Mouse (Mus musculus) retina, postnatal 1 day (tissue): ENCODE data around the gene Psmd4.
A peak's percentile ranks its signal among the peaks of the same experiment; 100 is the strongest.
"Not testable (repeated sequence)": the region's sequence is repeated elsewhere in the genome, so short reads cannot be mapped to it uniquely, and the experiment has no call there.

Experiments used
- DNase-seq: peaks from one replicate; pipeline ENCODE4 v3.0.0-alpha.2; 2012

Gene Psmd4

DNA sequence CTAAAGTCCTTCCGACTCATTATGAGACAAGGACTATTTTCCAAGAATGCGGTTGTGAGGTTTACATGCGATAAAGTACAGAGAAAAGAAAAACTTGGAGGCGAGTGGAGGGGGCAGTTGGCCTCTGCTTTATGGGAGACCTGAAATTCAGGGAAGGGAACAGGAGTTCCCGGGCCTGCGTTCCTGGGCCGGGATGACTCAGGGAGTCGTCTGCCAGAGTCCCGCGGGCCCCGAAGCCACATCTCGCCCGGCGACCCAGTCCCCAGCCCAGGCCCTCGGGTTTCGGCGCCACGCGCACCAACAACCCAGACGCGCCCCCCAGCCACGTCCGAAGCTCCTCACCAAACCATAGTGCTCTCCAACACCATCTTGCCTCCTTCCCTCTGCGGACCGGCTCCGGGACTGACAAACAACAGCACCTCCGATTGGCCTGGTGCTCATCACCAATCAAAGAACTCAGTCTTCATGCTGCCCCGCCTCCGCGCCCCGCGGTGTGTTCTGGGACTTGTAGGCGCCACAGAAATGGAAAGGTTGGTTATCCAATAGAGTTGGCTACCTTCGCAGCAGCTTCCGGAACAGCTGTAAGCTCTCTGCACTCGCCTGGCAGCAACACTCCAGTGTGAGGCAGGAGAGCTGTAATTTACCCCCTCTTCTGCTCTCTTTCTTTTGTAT is at the start of gene Psmd4:
TSS of gene Psmd4 (minus strand) at position 449 of the 672 bp plus-strand sequence.
- peak; percentile 98 for DNase-seq

DNA sequence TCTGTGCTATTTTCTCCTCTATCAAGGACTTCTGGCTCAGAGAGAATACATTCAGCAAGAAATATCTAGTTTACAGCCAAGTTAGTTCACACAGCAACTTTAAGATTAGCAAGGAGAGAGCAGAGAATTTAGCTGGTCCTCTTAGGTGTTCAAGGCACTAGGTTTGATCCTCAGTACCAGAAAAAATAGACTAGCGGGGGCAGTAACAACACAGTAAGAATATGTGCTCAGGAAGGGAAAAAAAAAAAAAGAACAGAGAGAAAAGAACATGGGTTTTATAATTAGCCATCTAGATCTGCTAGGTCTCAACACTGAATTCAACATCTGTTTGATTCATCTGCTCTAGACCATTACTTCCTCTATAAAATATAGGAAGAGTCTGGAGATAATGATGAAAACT is 45.7 kb upstream of the Psmd4 start:
- no peak for DNase-seq

DNA sequence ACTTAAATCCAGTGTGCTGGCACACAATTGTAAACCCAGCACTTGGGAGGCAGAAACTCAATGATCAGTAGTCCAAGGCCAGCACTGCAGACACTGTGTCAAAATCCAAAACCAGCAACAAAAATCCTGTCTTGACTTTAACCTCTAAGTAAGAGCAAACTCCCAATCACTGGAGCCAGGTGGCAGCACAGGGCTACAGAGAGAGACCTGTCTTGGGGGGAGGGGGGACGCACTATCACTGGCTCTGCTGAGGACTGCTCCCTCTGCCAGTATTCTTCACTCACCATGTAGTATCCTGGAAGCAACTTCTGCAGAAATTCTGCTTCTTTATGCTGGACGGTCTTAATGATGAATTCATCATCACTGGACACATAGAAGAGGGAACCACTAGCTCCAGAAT is 29.2 kb upstream of the Psmd4 start:
- DNase-seq: no peak

DNA sequence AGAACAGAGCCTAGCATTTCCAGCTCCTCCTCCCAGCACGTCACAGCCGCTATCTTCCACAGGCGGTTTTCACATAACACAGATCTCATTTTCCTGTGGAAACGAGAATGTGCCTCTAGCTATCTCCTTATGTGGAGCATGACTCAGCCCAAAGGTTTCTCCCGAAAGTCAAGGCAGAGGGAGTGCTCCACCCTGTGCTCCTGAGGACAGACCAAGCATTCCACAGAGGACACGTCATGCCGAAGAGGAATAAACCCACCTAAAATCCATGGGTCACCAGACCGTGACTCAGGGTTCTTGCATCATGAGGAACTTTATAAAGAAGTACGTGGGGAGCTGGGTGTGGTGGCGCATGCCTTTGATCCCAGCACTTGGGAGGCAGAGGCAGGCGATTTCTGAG is 24.2 kb upstream of the Psmd4 start:
- no peak for DNase-seq

DNA sequence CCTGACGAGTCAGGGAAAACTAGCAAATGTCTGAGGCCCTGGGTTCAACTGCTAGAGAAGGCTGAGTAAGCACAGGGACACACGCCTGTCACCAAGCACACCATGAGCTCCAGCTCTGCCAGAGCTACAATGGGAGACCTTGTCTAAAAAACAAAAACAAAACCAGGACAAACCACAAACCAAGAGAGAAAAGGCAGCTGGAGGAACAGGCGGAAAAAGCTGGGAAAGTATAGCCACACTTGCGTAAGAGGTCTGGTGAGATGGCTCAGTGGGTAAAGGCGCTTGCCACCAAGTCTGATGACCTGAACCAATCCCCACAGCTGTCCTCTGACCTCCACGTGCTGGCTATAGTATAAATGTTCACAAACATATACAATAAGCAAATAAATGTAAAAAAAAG is 23.7 kb upstream of the Psmd4 start:
- no peak for DNase-seq

DNA sequence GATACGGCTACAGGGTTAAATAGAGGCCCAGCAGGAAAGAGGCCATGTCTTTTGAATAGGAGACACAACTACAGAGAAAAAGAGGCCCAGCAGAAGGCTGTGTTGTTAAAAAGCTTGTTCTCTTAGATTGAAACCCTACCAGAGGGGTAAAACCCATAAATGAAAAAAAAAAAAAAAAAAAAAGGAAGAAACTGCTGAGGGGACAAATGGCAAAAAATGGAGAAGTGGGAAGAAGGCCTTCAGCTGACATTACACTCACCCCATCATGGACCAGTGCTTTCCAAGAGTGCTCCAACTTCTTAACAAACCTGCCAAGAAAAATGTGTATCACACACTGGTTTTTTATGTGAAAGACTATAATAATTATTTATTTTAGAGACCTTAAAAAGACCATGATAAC is 23.1 kb upstream of the Psmd4 start:
- DNase-seq: no peak

DNA sequence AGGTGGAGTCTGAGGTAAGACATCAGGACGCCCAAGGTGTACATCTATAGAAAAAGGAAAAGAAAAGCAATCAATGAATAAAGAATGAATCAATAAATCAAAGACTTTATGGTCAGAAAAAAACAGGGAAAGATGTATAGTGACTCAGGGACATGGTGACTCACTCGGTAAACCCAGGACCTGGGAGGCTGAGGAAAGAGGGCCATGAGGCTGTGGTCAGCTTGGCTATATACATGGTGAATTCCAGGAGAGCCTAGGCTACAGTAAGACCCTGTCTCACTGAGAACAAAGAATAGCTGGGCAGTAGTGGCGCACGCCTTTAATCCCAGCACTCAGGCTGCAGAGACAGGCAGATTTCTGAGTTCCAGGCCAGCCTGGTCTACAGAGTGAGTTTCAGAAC is 21.3 kb upstream of the Psmd4 start:
- no peak for DNase-seq

DNA sequence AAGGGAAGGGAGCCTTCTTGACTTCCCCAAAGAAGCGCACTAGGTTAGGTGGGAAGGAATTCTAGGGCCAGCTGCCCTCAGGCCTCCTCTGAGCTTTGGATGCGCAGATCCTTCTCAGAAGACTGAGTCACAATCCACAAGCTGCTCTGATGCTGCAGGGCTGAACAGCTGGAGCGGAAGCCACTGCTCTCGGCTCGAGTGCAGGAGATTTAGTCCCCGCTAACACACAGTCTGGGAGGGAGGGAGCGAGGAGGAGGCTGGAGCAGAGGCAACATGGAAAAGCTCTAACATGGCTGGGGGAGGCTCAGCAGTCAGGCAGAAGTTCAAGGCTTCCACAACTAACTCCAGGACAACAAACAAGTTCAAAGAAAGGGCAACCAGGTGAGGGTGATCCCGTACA is 15.7 kb upstream of the Psmd4 start:
- DNase-seq: peak; percentile 17

DNA sequence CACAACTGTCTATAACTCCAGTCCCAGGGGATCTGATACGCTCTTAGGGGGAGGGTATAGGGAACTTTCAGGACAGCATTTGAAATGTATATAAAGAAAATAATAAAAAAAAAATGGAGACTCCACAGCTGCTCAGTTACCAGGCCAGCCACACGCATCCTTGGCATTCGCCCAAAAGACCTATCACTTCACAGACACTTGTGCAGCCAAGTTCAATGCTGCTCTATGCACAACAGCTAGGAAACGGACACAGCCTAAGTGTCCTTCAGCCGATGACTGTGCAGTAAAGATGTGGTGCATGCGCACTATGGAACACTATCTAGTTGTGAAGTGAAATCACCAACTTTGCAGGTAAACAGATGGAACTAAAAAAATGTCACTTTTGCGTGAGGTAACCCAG is 13.9 kb upstream of the Psmd4 start:
- DNase-seq: no peak

DNA sequence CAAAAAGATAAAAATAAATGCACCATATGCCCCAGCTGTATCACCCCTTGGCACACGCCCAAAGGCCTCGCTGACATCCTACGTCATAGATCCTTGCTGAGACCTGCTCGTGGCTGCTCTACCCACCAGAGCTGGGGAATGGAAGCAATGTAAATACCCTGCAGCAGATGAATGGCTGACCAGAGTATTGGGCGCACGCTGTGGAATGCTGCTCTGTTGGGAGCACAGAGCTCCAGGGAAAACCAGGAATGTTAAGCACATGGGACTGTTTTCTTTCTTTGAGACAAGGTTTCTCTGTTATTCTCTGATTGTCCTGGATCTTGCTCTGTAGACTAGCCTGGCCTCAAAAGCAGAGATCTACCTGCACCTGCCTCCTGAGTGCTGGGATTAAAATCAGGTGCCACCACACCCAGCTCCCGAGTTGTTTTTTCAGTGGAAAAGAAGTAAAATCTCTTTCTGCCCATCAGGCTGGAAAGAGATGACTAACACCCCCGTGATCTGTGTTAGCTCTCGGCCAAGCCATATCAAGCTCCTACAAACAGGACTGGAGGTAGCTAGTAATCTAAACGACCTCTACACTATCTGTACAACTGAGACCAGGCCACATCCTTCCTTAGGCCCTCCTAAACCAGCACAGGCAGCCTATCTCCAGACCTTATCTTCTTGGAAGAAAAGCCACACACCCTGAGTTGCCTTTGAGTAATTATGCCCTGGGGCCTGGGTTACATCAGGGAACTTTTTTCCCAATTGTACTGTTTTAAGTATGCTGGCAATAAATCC is 12.3 kb upstream of the Psmd4 start:
- no peak for DNase-seq

DNA sequence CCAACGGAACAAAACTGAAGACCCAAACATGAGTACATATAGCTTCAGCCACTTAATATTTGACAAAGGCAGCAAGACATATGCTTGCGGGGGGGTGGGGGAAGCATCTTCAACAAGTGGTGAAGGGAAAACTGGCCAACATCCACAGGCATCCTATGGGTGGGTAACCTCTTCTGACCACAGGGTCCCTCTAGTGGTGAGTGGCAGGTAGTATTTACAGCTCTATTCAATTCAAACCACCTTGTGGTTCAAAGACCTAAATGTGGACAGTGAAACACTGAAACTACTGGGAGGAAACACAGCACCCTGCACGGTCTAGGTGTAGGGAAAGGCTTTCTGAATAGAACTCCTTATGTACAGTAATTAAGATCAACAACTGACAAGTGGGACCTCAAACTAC is 11.3 kb upstream of the Psmd4 start:
- peak; percentile 81 for DNase-seq

DNA sequence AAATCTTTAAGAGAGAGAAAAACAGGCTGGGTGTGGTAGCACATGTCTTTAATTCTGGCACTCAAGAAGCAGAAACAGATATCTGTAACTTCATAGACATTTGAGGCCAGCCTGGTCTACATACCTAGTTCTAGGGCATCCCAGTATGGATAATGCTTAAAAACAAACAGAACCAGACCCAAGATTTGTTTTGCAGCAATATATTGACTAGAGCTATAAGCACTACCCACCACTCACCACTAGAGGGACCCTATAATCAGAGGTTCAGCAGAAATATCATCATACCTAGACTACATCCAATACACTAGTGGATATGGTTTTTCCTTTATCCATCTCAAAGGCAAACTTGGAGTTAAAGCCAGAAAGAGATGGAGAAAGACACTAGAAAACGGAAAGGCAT is 10.5 kb upstream of the Psmd4 start:
- DNase-seq: peak; percentile 70

DNA sequence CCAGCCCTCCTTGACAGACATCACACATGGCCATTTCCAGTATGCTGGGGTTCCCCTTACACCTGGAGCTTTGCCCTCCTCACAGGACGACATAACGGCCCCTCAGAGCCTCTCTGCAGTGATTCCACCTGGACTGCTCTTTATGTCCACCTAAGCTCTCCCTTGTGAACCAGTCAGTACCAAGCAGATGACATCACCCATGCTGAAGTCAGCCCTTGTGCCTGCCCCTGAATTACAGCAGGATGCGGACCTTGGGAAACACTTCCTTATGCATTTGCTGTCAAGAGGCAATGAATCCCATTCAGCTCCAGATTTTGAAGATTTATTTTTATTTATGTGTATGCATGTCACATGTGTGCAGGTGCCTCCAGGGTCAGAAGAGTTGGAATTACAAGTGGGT is 5.5 kb upstream of the Psmd4 start:
- DNase-seq: no peak

DNA sequence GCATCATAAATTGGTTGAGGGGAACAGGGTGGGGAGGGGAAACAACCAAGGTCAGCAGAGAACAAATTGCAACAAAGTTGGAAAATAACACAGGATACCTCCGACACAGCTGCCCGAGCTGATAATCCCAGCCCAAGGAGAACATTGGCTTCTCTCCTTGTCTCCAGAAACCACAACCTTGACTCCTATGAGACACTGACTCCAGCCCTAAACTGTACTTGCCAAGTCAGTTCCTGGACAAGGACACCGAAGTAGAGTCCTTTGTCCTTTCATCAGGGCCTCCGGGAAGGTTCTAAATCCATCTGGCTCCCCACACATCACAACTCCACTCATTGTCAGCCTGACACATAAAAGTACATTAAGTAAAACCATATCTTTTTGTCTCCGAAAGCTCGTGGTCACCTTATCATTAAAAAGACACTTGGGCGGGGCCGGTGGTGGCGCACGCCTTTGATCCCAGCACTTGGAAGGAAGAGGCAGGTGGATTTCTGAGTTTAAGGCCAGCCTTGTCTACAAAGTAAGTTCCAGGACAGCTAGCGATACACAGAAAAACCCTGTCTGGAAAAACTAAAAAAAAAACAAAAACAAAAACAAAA is 4.1 kb upstream of the Psmd4 start:
- DNase-seq: no peak

DNA sequence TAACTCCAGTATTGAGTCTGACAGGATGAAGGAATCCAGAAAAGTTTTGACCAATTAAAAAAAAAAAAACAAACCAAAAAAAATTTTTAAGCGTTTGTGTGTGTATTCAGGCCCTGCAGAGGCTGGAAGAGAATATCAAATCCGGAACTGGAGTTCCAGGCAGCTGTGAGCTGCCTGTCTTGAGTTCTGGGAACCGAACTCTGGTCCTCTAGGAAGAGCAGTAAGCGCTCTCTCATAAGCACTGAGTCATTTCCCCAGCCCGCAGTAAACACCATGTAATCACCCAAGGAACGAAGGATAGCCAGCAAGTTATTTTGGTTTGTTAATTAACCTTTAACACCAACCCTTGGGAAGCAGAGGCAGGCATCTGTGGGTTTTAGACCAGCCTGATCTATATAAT is 837 bp upstream of the Psmd4 start:
- DNase-seq: no peak

DNA sequence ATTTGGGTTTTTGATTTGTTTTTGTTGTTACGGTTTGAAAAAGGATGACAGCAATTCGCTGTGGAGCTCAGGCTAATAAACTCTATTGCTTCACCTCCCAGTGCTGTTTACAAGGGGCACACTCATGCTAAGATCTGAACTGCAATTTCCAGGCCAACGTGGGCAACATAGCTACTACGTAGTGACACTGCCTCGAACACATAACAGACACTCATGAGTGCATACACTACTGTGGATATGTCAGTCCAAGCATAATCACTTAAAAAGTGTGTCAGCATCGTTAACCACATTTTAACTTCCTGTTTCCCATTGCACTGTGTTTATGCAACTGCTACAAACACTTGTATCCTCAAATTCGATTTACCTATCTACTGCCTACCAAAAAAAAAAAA is 420 bp upstream of the Psmd4 start:
- DNase-seq: no peak

DNA sequence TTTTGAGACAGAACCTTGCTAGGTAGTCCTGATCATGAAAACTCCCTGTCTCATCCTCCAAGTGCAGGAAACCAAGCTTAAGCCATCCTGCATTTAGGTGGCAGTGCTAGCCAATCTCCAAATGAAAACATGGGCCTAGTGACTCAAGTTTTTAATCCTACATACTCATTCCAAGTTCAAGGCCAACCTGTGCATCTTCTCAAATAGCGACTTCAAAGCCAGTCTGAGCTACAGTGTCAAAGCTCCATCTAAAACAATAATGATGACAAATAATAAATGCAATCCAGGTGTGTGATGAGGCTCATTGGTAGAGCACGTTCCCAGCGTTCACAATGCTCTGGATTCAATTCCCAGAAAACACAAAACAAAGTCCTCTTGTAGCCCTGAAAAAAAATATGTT is 789 bp downstream of the Psmd4 start:
- no peak for DNase-seq

DNA sequence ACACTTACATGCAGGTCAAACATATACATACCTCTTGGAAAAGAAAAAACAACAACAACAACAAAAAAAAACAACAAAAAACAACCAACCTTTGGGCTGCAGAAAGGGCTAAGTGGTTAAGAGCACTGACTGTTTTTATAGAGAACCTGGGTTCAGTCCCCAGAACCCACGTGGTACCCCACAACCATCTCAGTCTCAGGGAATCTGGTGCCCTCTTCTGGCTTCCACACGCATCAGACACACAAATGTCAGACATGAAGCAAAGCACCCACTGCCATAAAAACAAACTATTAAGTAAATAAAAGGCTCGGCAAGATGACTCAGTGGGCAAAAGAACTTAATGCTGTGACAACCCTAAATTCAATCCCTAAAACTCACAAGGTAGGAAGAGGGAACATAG is 12.5 kb downstream of the Psmd4 start:
- no peak for DNase-seq

DNA sequence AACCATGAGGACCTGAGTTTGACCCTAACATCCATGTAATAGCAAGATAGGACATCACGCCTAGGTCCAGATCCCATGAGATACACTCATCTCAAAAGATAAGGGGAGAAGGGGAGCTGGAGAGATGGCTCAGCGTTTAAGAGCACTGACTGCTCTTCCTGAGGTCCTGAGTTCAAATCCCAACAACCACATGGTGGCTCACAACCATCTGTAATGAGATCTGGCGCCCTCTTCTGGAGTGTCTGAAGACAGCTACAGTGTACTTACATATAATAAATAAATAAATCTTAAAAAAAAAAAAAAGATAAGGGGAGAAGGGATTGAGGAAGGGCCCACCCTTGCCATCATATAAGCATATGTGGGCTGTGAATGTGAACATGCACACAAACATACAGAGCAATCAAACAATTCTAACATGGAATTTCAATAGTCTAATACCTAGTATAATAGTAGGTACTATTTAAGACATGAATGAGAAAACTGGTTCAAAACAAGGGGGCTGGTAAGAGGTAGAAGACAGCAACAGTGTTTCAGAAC is 13.1 kb downstream of the Psmd4 start:
- DNase-seq: not testable (repeated sequence)

DNA sequence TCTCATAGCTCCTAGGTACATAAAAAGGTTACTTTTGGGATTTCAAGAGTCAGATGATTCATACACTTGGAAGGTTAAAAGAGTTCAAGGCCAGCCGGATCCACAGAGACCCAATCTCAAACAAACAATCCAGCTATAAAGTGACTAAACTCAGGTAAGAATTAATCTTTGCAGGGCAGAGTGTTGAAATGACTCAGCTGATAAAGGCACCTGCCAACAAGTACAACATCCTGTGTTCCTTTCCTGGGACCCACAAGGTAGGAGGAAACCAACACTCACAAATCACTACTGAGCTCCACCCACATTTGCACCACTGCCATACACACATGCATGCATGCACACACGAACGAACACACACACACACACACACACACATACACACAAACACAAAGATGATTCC is 13.8 kb downstream of the Psmd4 start:
- DNase-seq: no peak

DNA sequence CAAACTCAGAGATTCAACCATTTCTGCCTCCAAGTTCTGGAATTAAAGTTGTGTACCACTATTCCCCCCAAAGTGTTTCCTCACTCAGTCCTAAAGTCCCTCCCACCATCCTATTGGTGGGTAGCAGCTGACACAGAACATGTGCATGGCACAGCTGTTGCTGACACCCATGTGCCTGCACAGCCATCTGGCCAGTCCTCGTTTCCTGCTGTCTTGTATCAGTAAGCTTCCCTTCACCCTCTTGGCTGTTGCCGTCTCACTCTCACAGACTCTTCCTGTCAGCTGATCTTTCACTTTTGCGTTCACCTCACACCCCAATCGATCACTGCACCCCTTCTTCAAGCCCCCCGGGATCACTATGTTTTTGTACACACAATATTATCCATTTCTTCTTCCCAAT is 14.7 kb downstream of the Psmd4 start:
- peak; percentile 53 for DNase-seq

DNA sequence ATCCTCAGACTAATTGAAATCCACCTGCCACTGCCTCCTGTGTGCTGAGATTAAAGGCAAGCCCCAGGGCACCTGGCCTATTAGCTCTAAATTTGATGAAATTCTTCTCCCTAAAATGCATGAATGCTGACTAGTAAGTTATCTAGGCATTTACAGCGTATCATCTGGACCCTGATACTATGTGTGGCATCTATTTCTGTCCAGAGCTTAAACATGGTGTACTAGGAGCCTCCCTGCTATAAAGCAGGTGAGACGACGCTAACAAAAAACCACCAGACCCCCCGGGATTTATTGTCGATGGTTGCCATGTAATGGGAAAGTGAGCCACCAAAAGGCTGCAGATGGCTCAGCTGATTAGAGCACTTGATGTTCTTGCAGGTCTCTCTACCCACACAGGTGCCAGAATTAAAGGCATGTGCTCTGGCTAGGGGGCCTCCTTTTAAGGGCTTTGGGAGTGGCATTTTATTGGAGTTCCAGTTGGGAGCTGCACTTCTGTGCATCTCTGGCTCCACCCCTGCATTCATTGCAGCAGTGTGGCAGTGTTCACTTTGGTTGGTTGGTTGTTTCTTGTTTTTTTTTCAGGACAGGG is 15.3 kb downstream of the Psmd4 start:
- DNase-seq: no peak

DNA sequence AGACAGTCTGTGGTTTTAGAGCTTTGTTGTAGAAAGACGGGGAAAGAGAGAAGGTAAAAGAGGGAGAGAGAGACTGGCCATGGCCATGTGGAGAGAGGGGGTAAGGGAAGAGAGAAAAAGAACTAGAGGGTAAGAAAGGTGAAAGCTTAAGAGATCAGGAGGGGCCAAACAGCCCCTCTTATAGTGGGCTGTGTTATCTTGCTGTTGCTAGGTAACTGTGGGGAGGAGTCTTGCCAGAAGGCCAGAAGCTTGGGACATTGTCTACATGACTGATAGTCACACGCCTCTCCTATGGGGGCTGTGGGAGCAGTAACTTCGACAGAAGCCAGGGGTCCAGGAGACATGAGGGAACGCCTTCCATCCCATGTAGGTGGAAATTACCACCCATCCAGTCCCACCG is 17.2 kb downstream of the Psmd4 start:
- DNase-seq: no peak

DNA sequence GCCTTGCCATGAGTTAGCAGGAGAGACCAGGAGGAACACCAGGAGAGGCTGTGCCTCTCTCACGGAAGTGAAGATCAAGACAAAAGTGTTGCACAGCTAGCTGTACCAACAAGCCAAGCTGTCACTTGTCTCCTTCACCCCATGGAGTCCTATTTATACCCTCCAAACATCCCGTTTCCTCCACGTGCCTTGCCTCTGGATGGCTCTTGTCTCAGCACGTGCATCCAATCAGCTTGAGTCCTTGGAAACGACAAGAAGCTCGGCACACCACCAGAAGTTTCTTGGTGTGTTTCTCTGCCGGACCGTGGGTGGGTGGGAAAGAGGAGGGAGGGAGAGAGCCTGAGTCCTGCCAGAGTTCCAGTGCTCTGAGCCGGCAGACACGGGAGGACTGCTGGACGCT is 17.9 kb downstream of the Psmd4 start:
- DNase-seq: peak; percentile 16
